Mouse (Mus musculus) natural killer cell, adult 2 months (primary cell): ENCODE data around the gene Bcl2a1c.
"Not testable (repeated sequence)": the region's sequence is repeated elsewhere in the genome, so short reads cannot be mapped to it uniquely, and the experiment has no call there.

Experiments used
- DNase-seq, 2 experiments: peaks; one replicate each; pipeline ENCODE4 v3.0.0; 2022; ENCODE audit warnings: low spot score in 2 of 2

The Bcl2a1c gene

DNA sequence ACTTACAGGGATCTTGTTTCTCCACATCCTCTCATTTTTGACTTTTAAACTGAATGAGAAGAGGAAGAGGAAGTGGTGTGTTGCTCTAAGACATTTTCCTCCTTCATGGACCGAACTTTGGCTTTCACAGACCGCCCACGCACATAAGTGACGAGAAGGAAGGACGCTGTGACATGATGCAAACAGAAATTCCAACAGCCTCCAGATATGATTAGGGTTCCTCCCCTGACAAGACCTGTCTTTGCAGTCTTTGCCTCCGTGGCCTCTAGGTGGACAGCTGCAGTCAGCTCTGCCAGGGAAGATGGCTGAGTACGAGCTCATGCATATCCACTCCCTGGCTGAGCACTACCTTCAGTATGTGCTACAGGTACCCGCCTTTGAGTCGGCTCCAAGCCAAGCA is at the start of gene Bcl2a1c:
TSS of gene Bcl2a1c (plus strand) at position 281 of the 400 bp plus-strand sequence.
- not testable (repeated sequence) for DNase-seq

DNA sequence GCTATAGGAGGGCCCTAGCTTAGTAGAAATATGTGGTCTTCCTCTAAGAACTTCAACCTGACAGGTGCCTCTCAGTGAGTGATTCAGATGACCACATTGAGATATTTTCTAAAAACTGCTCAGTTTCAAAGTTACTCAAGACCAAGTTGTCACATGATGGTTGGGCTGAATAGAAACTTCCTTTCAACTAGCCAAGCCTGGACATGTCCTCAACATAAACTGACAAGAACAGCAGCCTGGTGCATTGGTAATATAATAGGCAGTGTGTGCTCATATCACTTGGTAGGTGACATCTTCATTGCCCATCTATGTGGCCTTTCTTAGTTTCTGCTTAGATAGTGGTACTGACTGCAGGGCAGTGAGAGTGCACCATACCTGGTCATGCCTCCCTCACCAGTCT is 24.0 kb upstream of the Bcl2a1c start:
- not testable (repeated sequence) for DNase-seq

DNA sequence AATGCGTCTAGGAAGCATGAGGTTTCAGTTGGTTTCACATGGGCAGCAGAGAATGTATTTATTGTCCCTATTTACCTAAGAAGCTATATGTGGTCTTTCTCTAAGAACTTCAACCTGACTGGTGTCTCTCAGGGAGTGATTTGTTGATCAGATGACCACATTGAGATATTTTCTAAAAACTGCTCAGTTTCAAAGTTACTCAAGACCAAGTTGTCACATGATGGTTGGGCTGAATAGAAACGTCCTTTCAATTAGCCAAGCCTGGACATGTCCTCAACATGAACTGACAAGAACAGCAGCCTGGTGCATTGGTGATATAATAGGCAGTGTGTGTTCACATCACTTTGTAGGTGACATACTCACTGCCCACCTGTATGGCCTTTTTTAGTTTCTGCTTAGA is 18.2 kb upstream of the Bcl2a1c start:
- not testable (repeated sequence) for DNase-seq

DNA sequence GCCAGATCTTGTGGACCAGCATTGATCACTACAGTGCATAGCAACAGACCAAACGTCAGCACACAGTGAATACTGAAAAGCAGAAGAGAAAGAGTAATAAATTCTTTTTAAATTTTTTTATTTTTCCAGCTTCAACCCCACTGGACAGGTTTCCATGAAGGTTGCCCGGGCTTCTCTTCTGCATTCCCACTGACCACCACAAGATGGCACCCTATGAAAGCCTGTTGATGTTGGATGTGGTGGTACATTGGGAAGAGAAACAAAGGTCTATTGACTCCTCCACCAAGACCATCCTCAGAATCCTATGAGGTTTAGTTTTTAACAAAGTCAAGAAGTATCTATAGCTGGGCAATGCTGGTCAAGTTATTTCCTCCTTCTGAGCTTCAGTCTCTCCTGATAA is 11.9 kb upstream of the Bcl2a1c start:
- peak; percentile 12 to 23 for DNase-seq

DNA sequence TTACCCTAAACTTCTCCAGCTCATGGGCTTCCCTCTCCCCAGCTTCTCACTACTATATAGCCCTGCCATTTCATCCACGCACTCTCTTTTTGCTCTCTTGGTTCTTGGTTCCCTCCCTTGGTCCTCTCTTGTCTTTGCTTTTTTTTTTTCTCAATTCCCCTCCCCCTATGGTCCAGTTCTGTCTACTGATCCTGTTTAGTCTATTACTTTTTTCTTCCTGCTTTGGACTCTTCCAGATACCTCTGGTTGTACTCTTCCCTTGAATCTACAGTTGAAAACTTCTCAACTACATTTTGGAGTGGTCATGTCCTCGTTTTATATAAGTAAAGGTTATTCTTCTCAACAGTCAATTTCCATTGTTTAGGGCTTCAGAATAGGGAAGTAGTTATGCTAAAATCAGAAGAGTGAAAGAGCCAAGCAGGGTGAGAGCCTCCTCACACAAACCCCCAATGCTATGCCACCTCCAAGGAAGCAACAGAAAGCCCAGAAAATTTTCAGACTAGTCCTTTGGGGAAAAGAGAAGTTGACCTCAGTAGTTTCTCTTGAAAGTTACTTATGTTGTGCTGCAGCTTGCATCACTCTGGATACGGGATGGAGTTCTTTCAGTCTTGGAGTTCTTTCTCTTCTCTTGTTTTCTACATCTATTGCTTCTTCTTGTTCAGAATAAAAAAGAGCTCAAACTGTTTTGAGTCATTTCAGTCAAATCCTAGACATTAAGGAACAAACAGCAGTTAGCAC is 3.8 kb upstream of the Bcl2a1c start:
- DNase-seq: no peak

DNA sequence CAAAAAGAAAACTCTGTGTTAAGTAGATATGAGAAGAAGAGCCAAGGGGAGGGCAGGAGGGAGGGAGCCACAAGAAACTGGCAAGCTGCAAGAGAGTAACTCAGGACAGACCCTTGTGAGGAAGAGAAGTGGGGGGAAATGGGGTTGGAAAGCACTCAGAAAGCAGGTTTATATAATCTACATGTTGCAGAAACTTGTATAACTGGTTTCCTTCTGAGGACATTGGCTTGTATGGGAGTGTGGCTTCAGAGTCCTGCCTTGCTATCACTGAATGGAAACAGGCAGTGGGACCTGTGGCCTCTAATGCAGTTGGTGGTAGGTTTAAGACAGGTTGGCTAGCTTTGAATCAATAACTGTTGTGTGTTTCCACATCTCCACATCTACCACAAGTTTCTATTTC is 1.6 kb upstream of the Bcl2a1c start:
- not testable (repeated sequence) for DNase-seq

DNA sequence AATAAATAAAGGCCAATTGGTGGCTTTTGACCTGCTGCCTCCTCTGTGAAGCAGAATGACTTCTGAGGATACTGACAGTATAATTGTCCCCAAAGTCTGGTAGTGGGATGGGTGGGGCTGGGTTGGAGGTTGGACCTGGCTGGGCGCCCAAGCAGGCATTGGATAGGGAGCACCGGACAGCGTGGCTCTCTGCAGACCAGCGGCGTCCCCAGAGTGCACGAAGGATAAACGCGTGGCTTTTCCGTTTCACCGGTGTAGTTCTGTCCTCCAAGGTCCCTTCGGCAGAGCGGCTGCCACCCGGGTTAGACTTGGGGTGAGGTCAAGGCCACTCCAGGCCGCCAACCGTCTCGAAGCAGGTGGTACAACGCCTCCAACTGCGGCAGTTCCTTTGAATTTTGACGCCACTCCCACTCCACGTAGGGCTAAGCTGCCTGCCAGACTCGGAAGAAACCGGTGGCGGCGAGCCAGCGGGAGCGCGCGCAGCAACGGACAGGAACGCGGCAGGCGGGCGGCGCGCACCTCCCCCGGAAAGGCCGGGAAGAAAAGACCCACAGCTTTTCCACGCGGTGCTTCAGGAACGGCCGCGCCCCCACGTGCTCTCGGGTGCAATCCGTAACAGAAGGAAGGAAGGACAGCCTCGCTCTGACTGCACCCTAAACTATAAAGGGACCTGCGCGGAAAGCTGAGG is 38.0 kb downstream of the Bcl2a1c start:
- DNase-seq: no peak

DNA sequence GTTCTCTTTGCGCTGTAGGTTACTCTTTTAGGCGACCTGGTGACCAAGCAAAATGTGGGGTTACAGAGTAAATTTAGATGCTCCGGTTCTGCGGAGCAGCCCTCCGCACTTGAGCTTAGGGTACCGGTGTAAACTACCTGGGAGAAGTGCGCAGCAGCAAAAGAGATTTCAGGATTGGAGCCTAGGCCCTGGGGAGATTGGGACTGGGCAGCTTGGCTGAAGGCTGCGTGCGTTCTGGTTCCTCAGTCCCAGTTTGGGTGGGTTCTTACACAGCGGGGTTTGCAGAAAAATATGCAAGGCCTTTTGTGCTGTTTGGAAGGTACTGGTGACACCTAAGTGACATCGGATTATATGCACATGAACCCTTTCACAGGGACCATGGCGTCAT is 38.5 kb downstream of the Bcl2a1c start:
- no peak for DNase-seq

DNA sequence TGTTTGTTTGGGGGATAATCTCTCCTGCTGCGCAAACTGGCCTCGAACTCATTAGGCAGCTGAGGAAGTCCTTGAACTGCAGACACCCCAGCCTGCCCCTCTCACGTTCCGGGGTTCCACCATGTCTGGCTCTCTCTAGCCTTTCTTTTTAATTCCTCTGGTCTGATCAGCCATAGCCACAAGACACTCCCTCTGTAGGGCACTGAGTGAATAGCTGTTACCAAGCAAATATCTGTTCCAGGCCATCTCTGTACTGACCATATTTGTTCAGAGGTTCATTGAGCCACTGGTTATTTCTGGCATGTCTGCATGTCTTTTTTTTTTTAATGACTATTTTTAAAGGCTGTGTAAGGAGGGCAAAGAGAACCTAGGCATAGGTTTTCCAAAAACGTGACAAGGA is 39.5 kb downstream of the Bcl2a1c start:
- not testable (repeated sequence) for DNase-seq

DNA sequence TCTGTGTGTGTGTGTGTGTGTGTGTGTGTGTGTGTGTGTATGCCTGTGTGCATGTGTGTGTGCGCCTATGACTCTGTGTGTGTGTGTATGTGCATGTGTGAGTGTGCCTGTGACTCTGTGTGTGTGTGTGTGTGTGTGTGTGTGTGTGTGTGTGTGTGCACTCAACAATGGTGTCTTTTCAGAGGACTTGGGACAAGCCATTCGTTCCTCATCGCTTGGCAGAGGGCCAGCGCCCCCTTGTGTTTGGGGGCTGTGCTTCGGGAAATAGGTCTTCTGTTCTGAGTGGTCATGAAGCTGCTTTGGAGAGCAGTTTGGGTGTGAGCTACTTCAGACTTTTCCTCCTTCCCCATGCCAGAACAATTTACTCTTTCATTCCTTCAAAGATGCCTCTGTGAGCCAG is 41.8 kb downstream of the Bcl2a1c start:
- DNase-seq: not testable (repeated sequence)

DNA sequence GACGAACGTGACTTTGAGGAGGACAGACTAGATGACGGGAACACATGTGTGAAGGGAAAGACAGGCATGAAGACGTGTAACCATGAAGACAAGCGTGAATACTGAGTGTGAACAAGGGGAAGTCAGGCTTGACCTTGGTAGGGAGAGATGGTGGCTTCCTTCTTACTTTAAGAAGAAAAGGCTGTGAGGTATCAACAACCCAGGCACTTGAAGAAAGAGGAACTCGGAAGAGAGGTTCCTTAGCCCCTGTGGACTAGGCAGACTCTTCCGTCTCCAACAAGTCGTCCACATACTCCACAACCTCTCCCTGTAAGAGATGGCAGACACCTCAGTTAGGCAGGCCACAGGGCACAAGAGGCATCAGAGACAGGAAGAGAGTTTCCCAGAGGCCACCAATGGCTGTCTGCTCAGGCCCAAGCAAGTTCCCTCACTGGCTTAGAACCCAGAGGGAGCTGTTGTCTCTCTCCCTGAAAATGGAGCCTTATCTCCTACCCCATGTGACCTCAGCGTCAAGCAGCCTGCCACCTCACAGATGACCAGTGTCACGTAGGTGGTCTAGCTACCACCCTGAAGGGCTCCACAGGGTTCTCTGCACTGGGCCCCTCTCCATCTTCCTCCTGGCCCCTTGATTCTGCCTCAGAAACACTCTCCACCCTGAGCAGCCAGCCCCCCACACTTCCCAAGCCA is 45.5 kb downstream of the Bcl2a1c start:
- DNase-seq: no peak

DNA sequence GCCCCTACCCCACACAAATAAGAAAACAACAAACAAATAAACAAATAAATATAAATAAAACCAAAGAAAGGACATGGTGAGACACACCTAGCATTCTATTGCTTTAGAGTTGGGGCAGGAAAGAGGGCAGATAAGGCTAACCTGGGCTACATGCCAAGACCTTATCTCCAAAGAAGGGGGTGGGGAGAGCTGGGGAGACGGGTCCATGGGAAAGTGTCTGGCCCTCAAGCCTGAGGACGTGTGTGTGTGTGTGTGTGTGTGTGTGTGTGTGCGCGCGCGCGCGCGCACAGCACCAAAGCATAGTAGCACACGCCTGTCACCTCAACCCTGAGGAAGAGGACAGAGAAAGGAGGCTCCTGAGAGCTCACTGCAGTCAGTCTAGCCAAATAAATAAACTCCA is 47.2 kb downstream of the Bcl2a1c start:
- no peak for DNase-seq

DNA sequence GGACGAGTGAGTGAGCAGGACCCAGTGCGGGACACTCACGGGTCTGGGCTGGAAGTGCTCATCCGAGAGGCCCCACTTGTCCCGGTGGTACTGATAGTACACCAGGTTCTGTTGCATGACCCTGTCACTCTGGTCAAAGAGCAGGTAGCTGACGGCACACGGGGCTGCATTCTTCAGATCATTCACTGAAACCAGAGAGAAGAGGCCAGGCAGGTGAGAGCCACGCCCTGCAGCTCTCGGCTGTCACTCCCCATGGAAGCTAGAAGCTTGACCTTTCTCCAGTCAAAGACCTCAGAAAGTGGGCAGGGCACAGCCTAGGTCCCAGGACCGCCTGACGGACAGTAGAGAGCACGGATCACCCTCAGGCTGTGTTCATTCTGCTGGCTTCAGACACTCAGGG is 49.9 kb downstream of the Bcl2a1c start:
- no peak for DNase-seq
